Mouse (Mus musculus) myocyte (in vitro differentiated cells): ENCODE results near the gene Ptpro.

Experiments
- CEBPB ChIP-seq: IDR thresholded peaks from 2 replicates; pipeline ENCODE4 v1.6.1; 2011; ENCODE audit warnings: mild to moderate bottlenecking, moderate library complexity; ENCODE audit not compliant: poor library complexity, insufficient read depth, severe bottlenecking
- E2F4 ChIP-seq: IDR thresholded peaks from one replicate; pipeline ENCODE4 v1.6.1; 2011; ENCODE audit warnings: mild to moderate bottlenecking, control low read depth, moderate library complexity; ENCODE audit not compliant: insufficient read depth
- MAX ChIP-seq: IDR thresholded peaks from one replicate; pipeline ENCODE4 v1.6.1; 2011; ENCODE audit warnings: low read depth, mild to moderate bottlenecking, control low read depth
- MYOD1 ChIP-seq, 3 experiments: IDR thresholded peaks; one replicate each; pipeline ENCODE4 v1.6.1; 2011; ENCODE audit warnings: control low read depth in 2 of 3, low read depth in 2 of 3, mild to moderate bottlenecking in 2 of 3, moderate library complexity in 1 of 3; ENCODE audit not compliant: insufficient read length in 2 of 3, control insufficient read depth in 1 of 3
- MYOG ChIP-seq, 3 experiments: IDR thresholded peaks; one replicate each; pipeline ENCODE4 v1.6.1; 2011; ENCODE audit warnings: control low read depth in 2 of 3, low read depth in 2 of 3, mild to moderate bottlenecking in 2 of 3; ENCODE audit not compliant: insufficient read length in 2 of 3, control insufficient read depth in 1 of 3, insufficient read depth in 1 of 3
- POLR2A ChIP-seq: IDR thresholded peaks from one replicate; pipeline ENCODE4 v1.6.1; 2011; ENCODE audit warnings: low read depth, mild to moderate bottlenecking, control low read depth, moderate library complexity; ENCODE audit not compliant: insufficient read length
- REST ChIP-seq: IDR thresholded peaks from one replicate; pipeline ENCODE4 v1.6.1; 2011; ENCODE audit warnings: mild to moderate bottlenecking, control low read depth, moderate library complexity; ENCODE audit not compliant: insufficient read depth, insufficient read length
- TCF12 ChIP-seq: IDR thresholded peaks from one replicate; pipeline ENCODE4 v1.6.1; 2011; ENCODE audit warnings: mild to moderate bottlenecking, control low read depth; ENCODE audit not compliant: poor library complexity, insufficient read depth, severe bottlenecking
- USF1 ChIP-seq: IDR thresholded peaks from one replicate; pipeline ENCODE4 v1.6.1; 2011; ENCODE audit warnings: low read depth, mild to moderate bottlenecking, control low read depth, moderate library complexity

- TF ChIP-seq MAX (no peak), POLR2A (no peak), MYOG (IDR thresholded peaks at IDR 0.05; ENCODE audit: control insufficient read depth in 1 of 3, insufficient read depth in 1 of 3, insufficient read length in 2 of 3, low read depth in 2 of 3) (no peak), REST (no peak), MYOD1 (IDR thresholded peaks at IDR 0.05; ENCODE audit: control insufficient read depth in 1 of 3, insufficient read length in 2 of 3, low read depth in 2 of 3) (no peak), E2F4 (no peak), TCF12 (no peak), CEBPB (no peak), USF1 (no peak)
These were observed 29.5 kb downstream of the Ptpro start for GRCm38 (mm10) chr6:137281541-137282049.
